Mouse (Mus musculus) forebrain, embryonic 12.5 days (tissue): ENCODE measurements around the gene Acvrl1. TPM values are rescaled to one million over a fixed set of nuclear protein-coding genes. Genes with fewer than 3 reads are reported as not detected.

Source experiments
- ATAC-seq: fragments of 200-750 bp; cut with Nextera tagmentation; 2 replicates; pipeline ENCODE4 v1.8.0; 2017; ENCODE audit warnings: moderate TSS enrichment; ENCODE audit not compliant: low FRiP score
- H3K27ac ChIP-seq: fragments of 300-500 bp; sonication (generic); 2 replicates; pipeline ENCODE4 v1.5.1; 2016; ENCODE audit warnings: mild to moderate bottlenecking
- H3K27me3 ChIP-seq: fragments of 300-500 bp; sonication (generic); 2 replicates; pipeline ENCODE4 v1.6.1; 2016; ENCODE audit warnings: mild to moderate bottlenecking
- H3K36me3 ChIP-seq: fragments of 300-500 bp; sonication (generic); replicated peaks from 2 replicates; pipeline ENCODE4 v1.6.1; 2016; ENCODE audit warnings: mild to moderate bottlenecking
- H3K4me1 ChIP-seq: fragments of 300-500 bp; sonication (generic); 2 replicates; pipeline ENCODE4 v1.6.1; 2016
- H3K4me2 ChIP-seq: fragments of 300-500 bp; sonication (generic); 2 replicates; pipeline ENCODE4 v1.6.1; 2016; ENCODE audit warnings: mild to moderate bottlenecking, moderate library complexity
- H3K4me3 ChIP-seq: fragments of 300-500 bp; sonication (generic); replicated peaks from 2 replicates; pipeline ENCODE4 v1.5.1; 2016; ENCODE audit warnings: mild to moderate bottlenecking
- H3K9ac ChIP-seq: fragments of 300-500 bp; sonication (generic); 2 replicates; pipeline ENCODE4 v1.6.1; 2016; ENCODE audit warnings: mild to moderate bottlenecking
- H3K9me3 ChIP-seq: fragments of 300-500 bp; sonication (generic); 2 replicates; pipeline ENCODE4 v1.6.1; 2016
- whole genome bisulfite sequencing: fragments of 180-500 bp; shearing (Covaris S2); methylation state at CpG from one replicate; pipeline ENCODE4 v1.1.7; 2016; 5-methylcytosine and 5-hydroxymethylcytosine counted together
- microRNA-seq: library from miRNA; unstranded; fragments of <30 nt; microRNA quantifications from one replicate; pipeline ENCODE4, GENCODE M21; 2017
- polyA plus RNA-seq: library from polyadenylated mRNA; unstranded; fragments of >200 nt; fragmentation: Nextera tagmentation; extraction: Ambion mirVana; gene quantifications from 2 replicates; pipeline ENCODE4 v1.2.1, GENCODE M21; 2016

Acvrl1 gene
- polyA plus RNA-seq, 1 experiment from 2014 or later: 6.5 TPM

GRCm38 (mm10) chr15:101191459-101192259, 63.3 kb downstream of the Acvrl1 start:
- Histone ChIP-seq H3K9me3 (no peaks in the 10 kb centered on the region), H3K4me3 (no peak overlapping the region), H3K27ac (peak overlapping the region; percentile 69), H3K36me3 (peaks cover 32% of the 10 kb centered on the region), H3K4me2 (peak overlapping the region; percentile 6; the same call in 1 of the 2 replicates), H3K9ac (0 out of 2 replicates have a peak overlapping the region, but pooled peaks have one; percentile 5), H3K4me1 (peaks cover 43% of the 10 kb centered on the region), H3K27me3 (peaks cover 14% of the 10 kb centered on the region; the same call in 1 of the 2 replicates)
- 9% methylated on average over 13 of the region's 13 CpGs for WGBS
- peak; percentile 88 for ATAC-seq

GRCm38 (mm10) chr15:101192260-101192640, 63.9 kb downstream of the Acvrl1 start:
- Histone ChIP-seq H3K4me2 (no peak overlapping the region), H3K9ac (no peak overlapping the region), H3K4me1 (peaks cover 43% of the 10 kb centered on the region), H3K36me3 (peaks cover 31% of the 10 kb centered on the region), H3K27me3 (peaks cover 14% of the 10 kb centered on the region; the same call in 1 of the 2 replicates), H3K4me3 (no peak overlapping the region), H3K27ac (peak overlapping the region; percentile 69; the same call in 1 of the 2 replicates), H3K9me3 (no peaks in the 10 kb centered on the region)
- WGBS: 37% methylated on average over 7 of the region's 7 CpGs
- 0 out of 2 replicates have a peak, but pooled peaks have one; percentile 2 for ATAC-seq

GRCm38 (mm10) chr15:101192651-101193050, 64.3 kb downstream of the Acvrl1 start:
- no peak overlapping the region for H3K9ac ChIP-seq
- no peaks in the 10 kb centered on the region for H3K9me3 ChIP-seq
- WGBS: 84% methylated on average over 7 of the region's 7 CpGs
- peaks cover 14% of the 10 kb centered on the region; the same call in 1 of the 2 replicates for H3K27me3 ChIP-seq
- peaks cover 43% of the 10 kb centered on the region for H3K4me1 ChIP-seq
- no peak overlapping the region for H3K4me2 ChIP-seq
- H3K36me3 ChIP-seq: peaks cover 34% of the 10 kb centered on the region
- no peak overlapping the region for H3K4me3 ChIP-seq
- ATAC-seq: 0 out of 2 replicates have a peak, but pooled peaks have one; percentile 8
- no peak overlapping the region for H3K27ac ChIP-seq

- 97% methylated on average over 6 of the region's 6 CpGs for WGBS
These were observed 65.6 kb downstream of the Acvrl1 start for GRCm38 (mm10) chr15:101193971-101194370.

More at GRCm38 (mm10) chr15:101193971-101194370, 65.6 kb downstream of the Acvrl1 start:
- Histone ChIP-seq H3K9ac (no peak overlapping the region), H3K4me2 (no peak overlapping the region), H3K4me3 (no peak overlapping the region), H3K4me1 (peaks cover 41% of the 10 kb centered on the region), H3K36me3 (peaks cover 40% of the 10 kb centered on the region), H3K27me3 (peaks cover 14% of the 10 kb centered on the region; the same call in 1 of the 2 replicates), H3K27ac (no peak overlapping the region), H3K9me3 (no peaks in the 10 kb centered on the region)
- no peak for ATAC-seq

Small RNAs within 50 kb of the gene (microRNA-seq; reads per million reads assigned to microRNA genes)
- 1.2 reads per million for gene Mir6962

Other genes starting within 250 kb of the Acvrl1 start
- gene Gm47841, start 81.1 kb upstream of the Acvrl1 start, polyA plus RNA-seq: not detected in 2 replicates
- 0.21 and 0.22 TPM in 2 replicates for gene Fignl2, start 50.0 kb upstream of the Acvrl1 start, polyA plus RNA-seq
- gene Ankrd33, start 12.8 kb upstream of the Acvrl1 start, polyA plus RNA-seq: not detected in 2 replicates
- gene Acvr1b, start 45.5 kb downstream of the Acvrl1 start, polyA plus RNA-seq: 14.5 and 18.4 TPM in 2 replicates
- 4.1 and 4.7 TPM in 2 replicates for gene Grasp, start 95.7 kb downstream of the Acvrl1 start, polyA plus RNA-seq
- 2.9 and 3.6 TPM in 2 replicates for gene Nr4a1, start 125.7 kb downstream of the Acvrl1 start, polyA plus RNA-seq
- 61.9 and 63.2 TPM in 2 replicates for gene Atg101, start 155.8 kb downstream of the Acvrl1 start, polyA plus RNA-seq
- 0.27 and 0.28 TPM in 2 replicates for gene 6030408B16Rik, start 164.7 kb downstream of the Acvrl1 start, polyA plus RNA-seq
- not detected in 2 replicates for gene Krt80, start 241.6 kb downstream of the Acvrl1 start, polyA plus RNA-seq